In genomic region chr3:63726667-63727342, GRCm38 (mm10) we compare ENCODE assay signal across 24 mouse cellular contexts.
DNase-seq lines count a peak whose midpoint lies in the region; ATAC-seq lines count a peak whose summit lies in the region.
"Had no signal": no experiment of that assay in that cellular context is flagged by ENCODE, and none has a peak within 500 bp of the region (broad histone marks: within the 10 kb centered on the region; RNA-seq: fewer than 3 reads in every experiment).

No protein-coding gene starts in this region.

- WGBS in forebrain, embryonic 13.5 days = 59% methylated on average over 4 of the region's 4 CpGs
- WGBS in forebrain, embryonic 11.5 days = 64% methylated on average over 4 of the region's 4 CpGs
- 70% methylated on average over 4 of the region's 4 CpGs for WGBS in hindbrain, embryonic 14.5 days
- 53% methylated on average over 4 of the region's 4 CpGs for WGBS in midbrain, embryonic 13.5 days

- no peak overlapping the region for H3K4me3 ChIP-seq in forebrain, embryonic 13.5 days
- no peak overlapping the region for H3K4me3 ChIP-seq in forebrain, embryonic 11.5 days (ENCODE audit: low read depth, low read length)
- no peak overlapping the region for H3K4me3 ChIP-seq in hindbrain, embryonic 14.5 days (replicated peaks; ENCODE audit: low read length)
- no peak overlapping the region for H3K4me3 ChIP-seq in midbrain, embryonic 13.5 days (replicated peaks)
- H3K4me3 ChIP-seq: embryonic facial prominence, embryonic 15.5 days; layer of hippocampus, adult 2 months; limb, embryonic 15.5 days; liver, embryonic 15.5 days; neural tube, embryonic 12.5 days had no signal

- H3K4me2 ChIP-seq in forebrain, embryonic 13.5 days = no peak overlapping the region
- H3K4me2 ChIP-seq in forebrain, embryonic 11.5 days (ENCODE audit: low read depth, low read length, severe bottlenecking) = no peak overlapping the region
- H3K4me2 ChIP-seq in hindbrain, embryonic 14.5 days (replicated peaks) = no peak overlapping the region
- no peak overlapping the region for H3K4me2 ChIP-seq in midbrain, embryonic 13.5 days (replicated peaks)
- H3K4me2 ChIP-seq: embryonic facial prominence, embryonic 15.5 days; limb, embryonic 15.5 days; liver, embryonic 15.5 days; neural tube, embryonic 12.5 days had no signal

- peak; percentile 42; the same call in 1 of the 2 replicates for ATAC-seq in forebrain, embryonic 13.5 days
- no peak for ATAC-seq in forebrain, embryonic 11.5 days (replicated peaks; ENCODE audit: low FRiP score)
- no peak for ATAC-seq in hindbrain, embryonic 14.5 days (ENCODE audit: low FRiP score)
- peak; percentile 67 for ATAC-seq in midbrain, embryonic 13.5 days
- ATAC-seq: activated CD4-positive, CD25-positive, alpha-beta regulatory T cell, adult 4 months; CD4-positive, CD25-positive, alpha-beta regulatory T cell, adult 4 months; Patski had no signal

- H3K36me3 ChIP-seq in forebrain, embryonic 13.5 days (ENCODE audit: poor library complexity, severe bottlenecking) = no peaks in the 10 kb centered on the region
- no peaks in the 10 kb centered on the region; the same call in 1 of the 2 replicates for H3K36me3 ChIP-seq in forebrain, embryonic 11.5 days (ENCODE audit: control insufficient read depth, insufficient read depth, low read length)
- H3K36me3 ChIP-seq in hindbrain, embryonic 14.5 days (replicated peaks; ENCODE audit: control insufficient read depth, insufficient read depth) = no peaks in the 10 kb centered on the region
- H3K36me3 ChIP-seq in midbrain, embryonic 13.5 days = peaks cover 7% of the 10 kb centered on the region; the same call in 1 of the 2 replicates
- H3K36me3 ChIP-seq: embryonic facial prominence, embryonic 15.5 days; limb, embryonic 15.5 days; liver, embryonic 15.5 days had no signal

- no peak overlapping the region for H3K27ac ChIP-seq in forebrain, embryonic 13.5 days
- H3K27ac ChIP-seq in forebrain, embryonic 11.5 days (ENCODE audit: low read depth, low read length) = no peak overlapping the region
- 0 out of 2 replicates have a peak overlapping the region, but pooled peaks have one; percentile 53 for H3K27ac ChIP-seq in hindbrain, embryonic 14.5 days
- peak overlapping the region; percentile 70 for H3K27ac ChIP-seq in midbrain, embryonic 13.5 days
- H3K27ac ChIP-seq: embryonic facial prominence, embryonic 15.5 days; layer of hippocampus, adult 2 months; limb, embryonic 15.5 days; liver, embryonic 15.5 days; neural tube, embryonic 12.5 days; stomach, postnatal 0 days had no signal

- no peak overlapping the region for H3K9ac ChIP-seq in forebrain, embryonic 13.5 days
- no peak overlapping the region for H3K9ac ChIP-seq in forebrain, embryonic 11.5 days (ENCODE audit: low read length)
- no peak overlapping the region for H3K9ac ChIP-seq in hindbrain, embryonic 14.5 days
- H3K9ac ChIP-seq in midbrain, embryonic 13.5 days (replicated peaks) = no peak overlapping the region
- H3K9ac ChIP-seq: embryonic facial prominence, embryonic 15.5 days; limb, embryonic 15.5 days; liver, embryonic 15.5 days; neural tube, embryonic 12.5 days had no signal

- no peaks in the 10 kb centered on the region for H3K27me3 ChIP-seq in forebrain, embryonic 13.5 days
- H3K27me3 ChIP-seq in forebrain, embryonic 11.5 days (ENCODE audit: control insufficient read depth, insufficient read depth, low read length) = no peaks in the 10 kb centered on the region
- H3K27me3 ChIP-seq in hindbrain, embryonic 14.5 days (ENCODE audit: control insufficient read depth, insufficient read depth, low read length) = no peaks in the 10 kb centered on the region
- no peaks in the 10 kb centered on the region for H3K27me3 ChIP-seq in midbrain, embryonic 13.5 days
- H3K27me3 ChIP-seq: embryonic facial prominence, embryonic 15.5 days; limb, embryonic 15.5 days; liver, embryonic 15.5 days; neural tube, embryonic 12.5 days; Patski had no signal

- H3K4me1 ChIP-seq in forebrain, embryonic 13.5 days = peaks cover 12% of the 10 kb centered on the region; the same call in 1 of the 2 replicates
- H3K4me1 ChIP-seq in forebrain, embryonic 11.5 days (replicated peaks; ENCODE audit: control insufficient read depth, insufficient read depth, low read length) = no peaks in the 10 kb centered on the region
- no peaks in the 10 kb centered on the region for H3K4me1 ChIP-seq in hindbrain, embryonic 14.5 days (replicated peaks; ENCODE audit: control insufficient read depth, insufficient read depth, low read length)
- H3K4me1 ChIP-seq in midbrain, embryonic 13.5 days (replicated peaks) = peaks cover 16% of the 10 kb centered on the region
- H3K4me1 ChIP-seq: embryonic facial prominence, embryonic 15.5 days; limb, embryonic 15.5 days; liver, embryonic 15.5 days; neural tube, embryonic 12.5 days had no signal

- H3K9me3 ChIP-seq in forebrain, embryonic 13.5 days (replicated peaks) = no peaks in the 10 kb centered on the region
- no peaks in the 10 kb centered on the region for H3K9me3 ChIP-seq in forebrain, embryonic 11.5 days (ENCODE audit: control insufficient read depth, low read length)
- H3K9me3 ChIP-seq in hindbrain, embryonic 14.5 days (ENCODE audit: control insufficient read depth, low read length) = no peaks in the 10 kb centered on the region
- H3K9me3 ChIP-seq in midbrain, embryonic 13.5 days = no peaks in the 10 kb centered on the region
- H3K9me3 ChIP-seq: embryonic facial prominence, embryonic 15.5 days; limb, embryonic 15.5 days; liver, embryonic 15.5 days; neural tube, embryonic 12.5 days had no signal

- DNase-seq in forebrain, embryonic 11.5 days (ENCODE audit: low spot score) = no peak
- no peak for DNase-seq in hindbrain, embryonic 14.5 days (ENCODE audit: low spot score)
- peak; percentile 10 for DNase-seq in retina, embryonic 14.5 days (ENCODE audit: low spot score)
- no peak for DNase-seq in urinary bladder, adult 18-20 months (ENCODE audit: low spot score in 2 of 2)
- DNase-seq in testis, postnatal 14 days (ENCODE audit: low spot score) = no peak
- no peak for DNase-seq in spleen, postnatal 14 days (ENCODE audit: low spot score in 2 of 2)
- DNase-seq: adrenal gland, postnatal 25 days; cerebellum, adult 18-20 months; cerebellum, postnatal 36 days; gastrocnemius, postnatal 36 days; kidney, adult 8-10 months; kidney, postnatal 14 days; thymus, postnatal 14 days had no signal

Comparison
In these comparisons a context has a peak if more than half of its experiments do, and no peak if none do; other contexts are left out.
1. ATAC-seq: peak in forebrain, embryonic 13.5 days (single experiment) and midbrain, embryonic 13.5 days (single experiment); none in forebrain, embryonic 11.5 days (single experiment) and hindbrain, embryonic 14.5 days (single experiment).
2. H3K27ac ChIP-seq: peak in hindbrain, embryonic 14.5 days (single experiment) and midbrain, embryonic 13.5 days (single experiment); none in forebrain, embryonic 13.5 days (single experiment) and forebrain, embryonic 11.5 days (single experiment).